Mouse (Mus musculus): Measurements from ENCODE around the gene Slc12a9.

DNA sequence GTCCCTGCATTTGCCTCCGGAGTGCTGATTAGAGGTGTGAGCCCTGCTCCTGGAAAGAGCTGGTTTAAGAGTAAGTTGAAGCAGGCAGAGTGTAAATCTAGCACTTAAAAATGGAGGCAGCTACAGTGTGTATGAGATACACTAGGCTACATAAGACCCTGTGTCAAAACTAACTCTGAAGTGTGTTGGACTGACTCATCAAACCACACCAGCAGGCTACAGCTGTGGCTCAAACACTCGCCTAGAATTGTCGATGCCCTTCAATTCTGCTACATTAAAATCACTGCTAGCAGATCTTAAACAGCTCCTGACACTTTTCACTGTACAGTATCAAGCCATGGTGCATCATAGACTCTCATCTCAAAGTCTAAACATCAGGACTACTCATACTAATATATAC lies 29.2 kb downstream of the Slc12a9 start:
- TF ChIP-seq POLR2A (IDR thresholded peaks at IDR 0.05; ENCODE audit: borderline replicate concordance, extremely low read depth, low read depth, low read length) (no peak), CTCF (IDR thresholded peaks at IDR 0.05; ENCODE audit: insufficient read depth, low read length) (no peak)
